In the genomic region with DNA sequence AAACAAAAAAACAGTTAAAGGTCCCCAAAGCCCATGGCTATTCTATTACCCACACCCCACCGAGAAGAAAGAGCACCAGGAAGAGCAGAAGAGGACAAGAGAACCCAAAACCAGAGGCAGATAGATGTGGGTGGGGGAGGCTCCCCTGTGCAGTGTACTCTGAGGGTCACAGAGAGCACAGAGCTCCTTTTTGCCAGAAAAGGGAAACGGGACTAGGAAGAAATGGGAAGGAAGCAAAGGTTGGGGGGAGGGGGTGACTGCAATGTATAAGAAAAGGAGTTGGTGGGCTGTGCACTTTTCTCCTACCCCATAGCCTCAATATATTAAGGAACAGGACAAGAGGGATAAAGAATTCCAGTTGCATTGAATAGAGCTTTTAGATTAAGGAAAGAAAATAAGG, we compare ENCODE assay signal across 23 mouse cellular contexts. TPM values are rescaled to one million over a fixed set of nuclear protein-coding genes. Genes with fewer than 3 reads are reported as not detected.
DNase-seq lines count a peak whose midpoint lies in the region; ATAC-seq and TF ChIP-seq lines count a peak whose summit lies in the region.
"Had no signal": no experiment of that assay in that cellular context is flagged by ENCODE, and none has a peak within 500 bp of the region (broad histone marks: within the 10 kb centered on the region; RNA-seq: fewer than 3 reads in every experiment).

No protein-coding gene starts in this region.

- H3K9me3 ChIP-seq in forebrain, postnatal 0 days (ENCODE audit: low read length), result no peaks in the 10 kb centered on the region
- H3K9me3 ChIP-seq: G1E had no signal

- 0 out of 2 replicates have a peak, but pooled peaks have one; percentile 29 for ATAC-seq in common myeloid progenitor, adult 5-6 weeks (replicated peaks; ENCODE audit: low read depth, poor library complexity, severe bottlenecking)
- ATAC-seq in granulocyte monocyte progenitor cell, adult 5-6 weeks (replicated peaks; ENCODE audit: poor library complexity, severe bottlenecking), result peak; percentile 76
- peak; percentile 55; the same call in 1 of the 2 replicates for ATAC-seq in megakaryocyte progenitor cell, adult 5-6 weeks (replicated peaks; ENCODE audit: poor library complexity)
- ATAC-seq in forebrain, postnatal 0 days, result no peak
- ATAC-seq: activated CD4-positive, CD25-positive, alpha-beta regulatory T cell, adult 4 months; CD4-positive, CD25-positive, alpha-beta regulatory T cell, adult 4 months; Patski had no signal

- no peak overlapping the region for H3K4me3 ChIP-seq in forebrain, postnatal 0 days (ENCODE audit: low read depth, low read length)

- no peaks in the 10 kb centered on the region for H3K4me1 ChIP-seq in forebrain, postnatal 0 days (ENCODE audit: insufficient read depth)

- no peak overlapping the region for H3K27ac ChIP-seq in forebrain, postnatal 0 days (ENCODE audit: low read depth, low read length)

- no peak for DNase-seq in adipocyte (ENCODE audit: low spot score)
- no peak for DNase-seq in forebrain, postnatal 0 days
- no peak for DNase-seq in right cerebral cortex, postnatal 10 days (ENCODE audit: low spot score in 2 of 2)
- DNase-seq: adrenal gland, adult 2 months; adrenal gland, adult 8-10 months; adrenal gland, postnatal 10 days; adrenal gland, postnatal 14 days; adrenal gland, postnatal 25 days; adrenal gland, postnatal 36 days; B cell, adult 2 months; cerebellum, adult 11 months; cerebellum, adult 11-12 months; cerebellum, adult 18-20 months; cerebellum, adult 2 months had no signal

- TF ChIP-seq CTCF in forebrain, postnatal 0 days (IDR thresholded peaks at IDR 0.05; ENCODE audit: low read depth), result no peak

- H3K36me3 ChIP-seq in forebrain, postnatal 0 days (ENCODE audit: insufficient read depth), result peaks cover 51% of the 10 kb centered on the region

- no peak overlapping the region for H3K4me2 ChIP-seq in forebrain, postnatal 0 days (ENCODE audit: low read depth)

- no peak overlapping the region for H3K9ac ChIP-seq in forebrain, postnatal 0 days

- 73% methylated on average over 2 of the region's 2 CpGs for WGBS in forebrain, postnatal 0 days

- H3K27me3 ChIP-seq in forebrain, postnatal 0 days (ENCODE audit: insufficient read depth, low read length), result no peaks in the 10 kb centered on the region
- H3K27me3 ChIP-seq: CH12.LX, Patski had no signal

RNA-seq across cellular contexts. Expression of a gene that starts 49.6 kb away (rescaled TPM):
- 28.7 and 29.9 TPM in 2 replicates for total RNA-seq in common myeloid progenitor, adult 5-6 weeks (2017)
- total RNA-seq in granulocyte monocyte progenitor cell, adult 5-6 weeks (2014; fragmentation: Nextera tagmentation), result 30.6 and 34.8 TPM in 2 replicates
- total RNA-seq in granulocyte monocyte progenitor cell, adult 5-6 weeks (2017), result 27.4 and 44.7 TPM in 2 replicates
- 21.2 and 26.8 TPM in 2 replicates for total RNA-seq in megakaryocyte progenitor cell, adult 5-6 weeks (2015)
- total RNA-seq in megakaryocyte progenitor cell, adult 5-6 weeks (2017), result 18.4 and 27.5 TPM in 2 replicates
- 86.2 and 87.7 TPM in 2 replicates for total RNA-seq in forebrain, postnatal 0 days (2014; rRNA removed)
- 15.7 and 18.1 TPM in 2 replicates for polyA plus RNA-seq in forebrain, postnatal 0 days (2015; fragmentation: Nextera tagmentation; extraction: Ambion mirVana)

RNA-seq across cellular contexts. Expression of a gene that starts 57.9 kb away (rescaled TPM):
- 0.05 TPM in 1 of 2 replicates, not detected in the other for total RNA-seq in common myeloid progenitor, adult 5-6 weeks (2017)
- total RNA-seq in granulocyte monocyte progenitor cell, adult 5-6 weeks (2014; fragmentation: Nextera tagmentation), result not detected in 2 replicates
- total RNA-seq in granulocyte monocyte progenitor cell, adult 5-6 weeks (2017), result not detected in 2 replicates
- total RNA-seq in megakaryocyte progenitor cell, adult 5-6 weeks (2015), result not detected in 2 replicates
- not detected in 2 replicates for total RNA-seq in megakaryocyte progenitor cell, adult 5-6 weeks (2017)
- 0.10 TPM in 1 of 2 replicates, not detected in the other for total RNA-seq in forebrain, postnatal 0 days (2014; rRNA removed)
- polyA plus RNA-seq in forebrain, postnatal 0 days (2015; fragmentation: Nextera tagmentation; extraction: Ambion mirVana), result 0.13 and 0.25 TPM in 2 replicates
- total RNA-seq: adrenal gland, postnatal 14 days had no signal
- polyA plus RNA-seq: brain, embryonic 14.5 days; cerebellum, adult 2 months; G1E had no signal
